Mouse (Mus musculus): ENCODE data around the gene Fam120a. TPM values are rescaled to one million over a fixed set of nuclear protein-coding genes. Genes with fewer than 3 reads are reported as not detected.

Fam120a gene
- polyA plus RNA-seq, 1 experiment, result 211 TPM

- no peak for TF ChIP-seq GATA1 (IDR thresholded peaks at IDR 0.05; ENCODE audit: low read length)
Observed at GRCm38 (mm10) chr13:48890260-48890960, 77.4 kb downstream of the Fam120a start.

DNA sequence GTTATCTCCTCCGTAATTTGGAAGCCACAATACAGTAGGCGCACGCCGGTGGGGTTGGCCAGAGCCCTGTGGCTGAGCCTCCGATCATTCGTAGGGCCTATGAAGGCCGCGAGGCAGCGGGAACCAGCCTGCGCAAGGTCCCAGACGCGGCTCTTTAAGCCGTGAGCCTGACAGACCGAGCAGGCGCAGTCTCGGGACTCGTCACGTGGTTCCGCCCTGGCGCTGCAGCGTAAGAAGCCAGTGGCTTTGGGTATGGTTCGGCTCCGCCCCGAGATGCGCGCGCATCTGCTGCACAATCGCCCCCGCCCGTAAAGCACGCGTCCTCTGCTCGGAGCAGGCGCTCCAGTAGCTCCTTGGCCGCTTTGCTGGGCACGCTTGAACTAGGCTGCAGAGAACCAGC lies 89.3 kb downstream of the Fam120a start:
- TF ChIP-seq GATA1 (IDR thresholded peaks at IDR 0.05; ENCODE audit: low read length), result no peak

- no peak for TF ChIP-seq GATA1 (IDR thresholded peaks at IDR 0.05; ENCODE audit: low read length)
Observed at GRCm38 (mm10) chr13:48877805-48878204, 90.0 kb downstream of the Fam120a start.

- no peak for TF ChIP-seq GATA1 (IDR thresholded peaks at IDR 0.05; ENCODE audit: low read length)
Observed at GRCm38 (mm10) chr13:48872726-48873125, 95.1 kb downstream of the Fam120a start.

- no peak for TF ChIP-seq GATA1 (IDR thresholded peaks at IDR 0.05; ENCODE audit: low read length)
Observed at GRCm38 (mm10) chr13:48871887-48872606, 95.8 kb downstream of the Fam120a start.

DNA sequence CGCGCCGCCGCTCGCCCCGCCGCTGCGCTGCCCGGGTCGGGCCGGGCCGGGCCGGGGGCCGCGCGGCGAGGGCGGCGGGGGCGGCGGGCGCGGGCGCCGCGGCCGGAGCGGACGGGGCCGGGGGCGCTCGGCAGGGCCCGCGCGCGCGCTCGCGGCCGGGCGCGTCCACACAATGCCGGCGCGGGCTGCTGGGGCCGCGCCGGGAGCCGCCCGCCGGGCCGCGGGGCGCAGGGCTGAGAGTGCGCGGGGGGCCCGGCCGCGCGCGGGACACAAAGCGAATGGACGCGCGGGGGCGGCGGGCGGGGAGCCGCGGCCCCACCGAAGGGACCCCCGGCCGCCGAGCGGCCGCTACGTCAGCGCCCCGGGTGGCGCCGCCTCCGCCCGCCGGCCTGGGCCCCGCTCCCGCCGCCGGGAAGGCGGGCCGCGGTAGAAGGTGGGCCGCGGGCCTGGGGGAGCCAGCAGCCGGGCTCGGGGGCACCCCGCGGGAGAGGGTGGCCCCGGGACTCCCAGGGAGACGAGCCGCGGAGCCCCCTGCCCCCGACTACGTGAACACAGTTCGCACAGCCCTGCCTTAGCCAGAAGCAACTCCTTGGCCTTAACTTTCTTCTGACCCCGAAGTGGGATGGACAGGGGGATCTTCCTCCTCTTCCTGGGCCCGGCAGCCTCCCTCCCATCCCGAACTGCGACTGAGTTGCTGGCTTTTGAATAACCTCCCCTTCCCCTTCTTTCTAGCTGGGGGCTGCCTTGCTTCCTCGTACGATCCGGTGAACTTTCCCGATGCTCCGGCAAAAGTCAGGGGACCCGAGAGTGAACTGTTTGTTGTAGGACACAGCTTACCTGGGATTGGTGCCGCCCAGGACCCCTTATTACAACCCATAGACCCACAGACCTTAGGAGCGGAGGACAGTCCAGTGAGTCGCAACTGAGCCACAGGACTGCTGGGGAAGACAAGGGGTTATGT lies 96.8 kb downstream of the Fam120a start, which contains the start of gene Phf2:
Gene Phf2 (minus strand): TSS at position 349 of the 961 bp plus-strand sequence.
- no peak for TF ChIP-seq GATA1 (IDR thresholded peaks at IDR 0.05; ENCODE audit: low read length)

GRCm38 (mm10) chr13:48869950-48870770 lies 97.7 kb downstream of the Fam120a start:
- no peak for TF ChIP-seq GATA1 (IDR thresholded peaks at IDR 0.05; ENCODE audit: low read length)

- no peak for TF ChIP-seq GATA1 (IDR thresholded peaks at IDR 0.05; ENCODE audit: low read length)
Observed at GRCm38 (mm10) chr13:48869600-48869949, 98.2 kb downstream of the Fam120a start.

DNA sequence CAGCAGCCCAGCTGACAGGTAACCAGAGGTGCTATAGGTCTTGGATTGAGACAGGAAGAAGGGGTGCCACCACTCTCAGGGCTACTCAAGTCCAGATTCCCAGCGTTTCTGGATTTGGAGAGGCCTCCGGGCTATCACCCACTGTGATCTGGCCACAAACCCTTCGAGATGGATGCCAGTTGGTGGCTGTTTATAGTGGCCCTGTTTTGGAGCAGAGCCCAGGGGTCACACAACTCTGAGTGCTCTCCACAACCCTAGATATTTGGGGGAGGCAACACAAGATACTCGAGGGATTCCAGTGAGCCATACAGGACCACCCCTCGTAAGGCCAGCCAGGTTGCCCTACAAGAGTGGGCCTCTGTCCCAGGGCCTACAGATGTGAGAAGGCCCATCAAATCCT lies 98.7 kb downstream of the Fam120a start:
- TF ChIP-seq GATA1 (IDR thresholded peaks at IDR 0.05; ENCODE audit: low read length), result no peak

DNA sequence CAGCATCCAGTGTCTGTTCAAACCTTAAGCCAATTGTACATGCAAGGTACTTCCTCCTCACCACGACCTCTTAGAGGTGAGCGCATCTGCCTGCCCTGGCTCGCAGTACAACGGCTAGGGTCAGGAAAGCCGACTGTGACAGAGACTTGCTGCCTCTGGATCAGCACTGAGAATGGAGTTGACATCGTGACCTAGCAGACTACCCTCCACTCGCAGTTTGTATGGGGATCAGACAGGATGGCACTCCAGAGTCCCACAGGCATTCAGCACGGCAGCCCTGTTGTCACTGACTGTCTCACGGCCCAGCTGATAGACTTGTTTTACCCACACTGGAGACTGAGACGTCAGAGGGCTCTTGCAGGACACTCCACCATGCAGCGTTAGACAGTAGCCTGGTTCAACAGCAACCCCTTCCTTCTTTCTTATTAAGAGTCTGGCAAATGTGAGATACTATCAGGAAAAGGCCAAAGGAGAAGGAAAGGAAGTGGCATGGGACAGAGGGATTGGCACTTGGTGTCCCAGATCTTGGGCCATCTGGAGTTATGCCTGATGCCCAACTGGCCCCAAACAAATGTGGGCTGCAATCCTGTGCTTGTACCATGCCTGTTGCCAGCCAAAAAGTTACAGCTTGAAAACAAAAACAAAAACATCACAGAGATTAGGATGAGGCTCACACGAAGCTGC lies 103.0 kb downstream of the Fam120a start:
- TF ChIP-seq GATA1 (IDR thresholded peaks at IDR 0.05; ENCODE audit: low read length), result no peak

- TF ChIP-seq GATA1 (IDR thresholded peaks at IDR 0.05; ENCODE audit: low read length), result no peak
Observed at GRCm38 (mm10) chr13:48863556-48863955, 104.3 kb downstream of the Fam120a start.

DNA sequence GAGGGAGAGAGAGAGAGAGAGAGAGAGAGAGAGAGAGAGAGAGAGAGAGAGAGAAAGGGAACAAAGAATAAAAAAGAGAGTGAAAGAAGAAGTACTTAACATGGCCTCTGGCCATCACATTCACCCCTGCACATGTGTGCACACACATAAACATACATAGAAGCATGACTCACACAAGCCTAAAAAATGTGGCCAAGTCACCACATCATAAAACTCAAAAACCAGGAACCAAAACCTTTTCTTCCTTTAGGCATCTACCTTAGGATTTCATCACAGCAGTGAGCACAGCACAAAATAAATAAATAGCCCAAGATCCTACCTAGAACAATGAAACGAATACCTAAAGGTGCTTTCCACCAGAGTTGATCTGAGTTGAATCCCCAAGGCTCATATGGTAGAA lies 105.9 kb downstream of the Fam120a start:
- no peak for TF ChIP-seq GATA1 (IDR thresholded peaks at IDR 0.05; ENCODE audit: low read length)

- no peak for TF ChIP-seq GATA1 (IDR thresholded peaks at IDR 0.05; ENCODE audit: low read length)
Observed at GRCm38 (mm10) chr13:48858779-48859178, 109.0 kb downstream of the Fam120a start.

DNA sequence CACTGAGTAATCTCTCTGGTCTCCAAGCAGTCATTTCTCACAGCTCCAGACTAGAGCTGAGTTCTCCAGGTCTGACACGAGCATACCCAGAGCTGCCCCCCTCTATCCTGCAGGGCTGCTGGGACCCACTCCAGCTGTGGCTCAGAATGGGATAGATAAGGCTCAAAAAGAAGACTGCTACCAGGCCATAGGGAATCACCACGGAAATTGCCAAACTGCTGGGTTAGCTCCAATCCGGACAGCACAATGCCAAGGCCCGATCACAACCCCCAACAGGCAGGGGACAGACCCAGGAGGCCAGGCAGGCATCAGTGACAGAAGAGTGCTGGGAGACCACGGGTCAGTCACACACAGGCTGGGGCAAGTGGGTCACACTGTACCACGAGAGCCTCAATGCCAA lies 109.8 kb downstream of the Fam120a start:
- TF ChIP-seq GATA1 (IDR thresholded peaks at IDR 0.05; ENCODE audit: low read length), result no peak

All from G1E-ER4 (cell line).